Mouse (Mus musculus): ENCODE results near the gene Pde4d. TPM values are rescaled to one million over a fixed set of nuclear protein-coding genes. Genes with fewer than 3 reads are reported as not detected.
A peak's percentile ranks its signal among the peaks of the same experiment; 100 is the strongest.
"Not testable (repeated sequence)": the region's sequence is repeated elsewhere in the genome, so short reads cannot be mapped to it uniquely, and the experiment has no call there.

Gene Pde4d
- polyA plus RNA-seq, 1 experiment from 2014 or later = 13.5 TPM

GRCm38 (mm10) chr13:108769465-108770056 lies 319.8 kb downstream of the Pde4d start:
- WGBS = 80% methylated on average over 3 of the region's 3 CpGs
- no peak for DNase-seq (ENCODE audit: low spot score)
- Histone ChIP-seq H3K36me3 (no peaks in the 10 kb centered on the region), H3K4me3 (no peak overlapping the region), H3K9me3 (no peaks in the 10 kb centered on the region), H3K4me1 (replicated peaks) (peaks cover 6% of the 10 kb centered on the region; the same call in 1 of the 2 replicates), H3K27me3 (ENCODE audit: insufficient read depth, poor library complexity, severe bottlenecking) (no peaks in the 10 kb centered on the region), H3K27ac (no peak overlapping the region)

DNA sequence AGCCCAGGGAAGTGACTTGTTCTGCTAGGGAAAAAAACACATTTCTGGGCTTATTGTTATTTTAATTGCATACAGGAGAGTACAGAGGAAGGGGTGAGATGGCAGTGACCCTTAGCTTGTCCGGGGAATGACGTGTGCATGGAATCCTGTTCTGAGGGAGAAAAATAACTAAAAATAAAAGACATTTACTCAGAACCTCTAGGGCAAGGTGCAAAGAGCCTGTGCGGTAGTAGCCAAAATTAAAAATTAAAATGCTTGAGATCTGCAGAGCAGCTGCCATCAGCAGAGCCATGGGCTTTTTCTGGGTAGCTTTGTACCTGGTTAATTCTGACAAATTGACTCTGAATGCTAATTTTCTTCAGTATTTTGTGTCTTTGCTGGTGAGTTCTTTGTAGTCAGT lies 322.6 kb downstream of the Pde4d start:
- H3K27ac ChIP-seq = no peak overlapping the region
- no peaks in the 10 kb centered on the region for H3K27me3 ChIP-seq (ENCODE audit: insufficient read depth, poor library complexity, severe bottlenecking)
- H3K4me3 ChIP-seq = no peak overlapping the region
- DNase-seq (ENCODE audit: low spot score) = no peak
- WGBS = 49% methylated on average over 3 of the region's 3 CpGs
- H3K4me1 ChIP-seq (replicated peaks) = peaks cover 6% of the 10 kb centered on the region; the same call in 1 of the 2 replicates
- no peaks in the 10 kb centered on the region for H3K36me3 ChIP-seq
- no peaks in the 10 kb centered on the region for H3K9me3 ChIP-seq

DNA sequence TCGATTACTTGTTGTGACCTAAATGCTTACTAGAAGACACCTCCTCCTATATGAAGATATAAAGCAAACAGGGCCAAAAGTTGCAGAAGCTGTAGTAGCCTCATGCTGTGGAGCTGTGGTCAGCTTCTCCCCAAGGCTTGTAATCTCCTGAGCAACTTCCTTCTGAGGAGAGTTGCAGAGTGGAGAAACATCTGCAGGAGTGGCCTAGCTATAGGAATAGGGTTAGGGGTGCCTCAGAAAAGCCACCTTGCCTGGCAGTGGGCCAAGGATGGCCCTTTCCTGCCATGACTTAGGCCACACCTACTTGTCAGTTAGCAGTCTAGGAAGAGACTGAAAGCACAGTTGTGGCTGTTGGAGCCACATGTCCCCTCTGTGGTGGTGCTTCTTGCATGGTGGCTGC lies 325.2 kb downstream of the Pde4d start:
- H3K27ac ChIP-seq = no peak overlapping the region
- H3K9me3 ChIP-seq = no peaks in the 10 kb centered on the region
- no peak for DNase-seq (ENCODE audit: low spot score)
- H3K27me3 ChIP-seq (ENCODE audit: insufficient read depth, poor library complexity, severe bottlenecking) = no peaks in the 10 kb centered on the region
- no peak overlapping the region for H3K4me3 ChIP-seq
- H3K4me1 ChIP-seq (replicated peaks) = peaks cover 6% of the 10 kb centered on the region; the same call in 1 of the 2 replicates
- WGBS = 85% methylated on average over 1 of the region's 1 CpGs
- H3K36me3 ChIP-seq = no peaks in the 10 kb centered on the region

GRCm38 (mm10) chr13:108775882-108776281 lies 326.1 kb downstream of the Pde4d start:
- H3K9me3 ChIP-seq = no peaks in the 10 kb centered on the region
- WGBS = 87% methylated on average over 7 of the region's 7 CpGs
- no peaks in the 10 kb centered on the region for H3K36me3 ChIP-seq
- peaks cover 6% of the 10 kb centered on the region; the same call in 1 of the 2 replicates for H3K4me1 ChIP-seq (replicated peaks)
- H3K27ac ChIP-seq = no peak overlapping the region
- H3K4me3 ChIP-seq = no peak overlapping the region
- no peak for DNase-seq (ENCODE audit: low spot score)
- H3K27me3 ChIP-seq (ENCODE audit: insufficient read depth, poor library complexity, severe bottlenecking) = no peaks in the 10 kb centered on the region

DNA sequence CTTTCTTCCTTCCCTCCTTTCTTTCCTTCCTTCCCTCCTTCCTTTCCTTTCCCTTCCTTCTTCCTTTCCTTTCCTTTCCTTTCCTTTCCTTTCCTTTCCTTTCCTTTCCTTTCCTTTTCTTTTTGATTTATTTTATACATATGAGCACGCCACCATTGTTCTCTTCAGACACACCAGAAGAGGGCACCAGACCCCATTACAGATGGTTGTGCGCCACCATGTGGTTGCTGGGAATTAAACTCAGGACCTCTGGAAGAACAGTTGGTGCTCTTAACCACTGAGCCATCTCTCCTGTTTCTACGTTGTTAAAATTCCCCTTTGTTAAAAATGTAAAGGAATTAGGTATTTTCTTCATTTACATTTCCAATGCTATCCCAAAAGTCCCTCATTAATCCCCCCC lies 347.9 kb downstream of the Pde4d start:
- WGBS = 76% methylated on average over 3 of the region's 3 CpGs
- H3K4me3 ChIP-seq; H3K9me3 ChIP-seq; H3K27me3 ChIP-seq (ENCODE audit: insufficient read depth, poor library complexity, severe bottlenecking); H3K4me1 ChIP-seq (replicated peaks); H3K36me3 ChIP-seq; DNase-seq (ENCODE audit: low spot score); H3K27ac ChIP-seq: not testable (repeated sequence)

DNA sequence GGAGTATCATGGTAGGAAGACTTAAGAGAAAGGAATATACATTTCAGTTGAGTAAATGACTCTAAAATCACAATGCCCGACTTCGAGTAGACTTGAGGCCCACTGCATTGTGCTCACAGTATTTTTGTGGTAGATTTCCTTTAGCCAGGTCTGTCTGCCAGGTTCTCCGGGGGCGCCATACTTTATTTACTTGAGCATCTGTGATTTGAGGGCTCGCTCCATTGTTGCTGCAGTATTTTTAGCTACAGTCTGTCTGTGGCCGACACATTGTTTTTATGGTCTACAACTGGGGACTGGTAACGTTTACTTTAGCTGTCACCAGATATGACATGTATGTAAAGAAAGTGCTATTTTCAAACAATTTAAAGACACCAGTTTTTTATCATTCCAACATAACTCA lies 359.4 kb downstream of the Pde4d start:
- no peak for DNase-seq (ENCODE audit: low spot score)
- H3K4me1 ChIP-seq (replicated peaks) = no peaks in the 10 kb centered on the region
- no peaks in the 10 kb centered on the region for H3K36me3 ChIP-seq
- 91% methylated on average over 7 of the region's 7 CpGs for WGBS
- H3K4me3 ChIP-seq = no peak overlapping the region
- no peak overlapping the region for H3K27ac ChIP-seq
- no peaks in the 10 kb centered on the region for H3K27me3 ChIP-seq (ENCODE audit: insufficient read depth, poor library complexity, severe bottlenecking)
- H3K9me3 ChIP-seq = no peaks in the 10 kb centered on the region

DNA sequence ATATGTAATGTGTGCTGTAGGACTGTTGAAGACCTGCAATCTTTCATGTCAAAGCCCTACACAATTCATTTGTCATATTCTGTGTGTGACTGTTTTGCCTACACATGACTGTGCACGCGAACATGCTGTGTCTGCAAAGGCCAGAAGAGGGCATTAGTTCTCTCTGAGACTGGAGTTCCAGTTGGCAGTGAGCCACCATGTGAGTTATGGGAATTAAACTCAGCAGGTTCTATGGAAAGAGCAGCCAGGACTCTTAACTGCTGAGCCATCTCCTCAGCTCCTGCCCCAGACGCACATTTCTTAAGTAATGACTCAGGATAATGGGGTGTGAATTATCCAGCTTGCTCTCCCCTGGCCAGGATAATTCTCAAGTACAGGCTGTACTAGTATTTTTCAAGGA lies 363.2 kb downstream of the Pde4d start:
- Histone ChIP-seq H3K27me3 (ENCODE audit: insufficient read depth, poor library complexity, severe bottlenecking) (no peaks in the 10 kb centered on the region), H3K4me1 (replicated peaks) (no peaks in the 10 kb centered on the region), H3K9me3 (no peaks in the 10 kb centered on the region), H3K36me3 (no peaks in the 10 kb centered on the region), H3K4me3 (no peak overlapping the region), H3K27ac (no peak overlapping the region)
- 67% methylated on average over 3 of the region's 3 CpGs for WGBS
- DNase-seq (ENCODE audit: low spot score) = peak; percentile 22

DNA sequence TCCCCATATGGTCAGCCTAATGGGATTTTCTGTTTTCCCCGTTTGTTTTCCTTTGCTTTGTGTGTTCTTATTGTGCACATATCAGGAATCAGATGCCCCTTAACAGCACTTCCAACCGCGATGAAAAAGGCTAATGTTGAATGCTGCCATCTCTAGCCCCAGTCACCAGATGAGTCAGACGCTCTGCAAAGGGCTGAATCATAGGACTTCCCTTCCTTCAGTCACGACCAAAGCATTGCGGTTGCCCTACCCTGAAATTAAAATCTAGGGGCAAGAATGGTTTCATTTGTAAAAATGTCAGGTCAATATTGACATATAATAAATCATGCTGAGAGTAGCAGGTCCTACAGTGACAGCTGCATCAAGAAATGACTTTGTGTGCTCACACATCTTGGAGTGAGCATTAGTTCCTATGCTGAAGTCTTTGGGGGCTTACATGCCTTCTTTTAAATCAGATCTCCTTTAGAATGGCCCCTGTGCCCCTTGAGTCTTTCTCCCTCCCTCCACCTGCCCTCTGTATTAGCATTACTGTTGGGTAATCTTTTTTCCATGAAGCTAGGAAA lies 370.2 kb downstream of the Pde4d start:
- H3K27me3 ChIP-seq (ENCODE audit: insufficient read depth, poor library complexity, severe bottlenecking) = no peaks in the 10 kb centered on the region
- no peak overlapping the region for H3K4me3 ChIP-seq
- no peaks in the 10 kb centered on the region for H3K36me3 ChIP-seq
- no peak overlapping the region for H3K27ac ChIP-seq
- 83% methylated on average over 6 of the region's 6 CpGs for WGBS
- no peaks in the 10 kb centered on the region for H3K4me1 ChIP-seq (replicated peaks)
- DNase-seq (ENCODE audit: low spot score) = no peak
- no peaks in the 10 kb centered on the region for H3K9me3 ChIP-seq

GRCm38 (mm10) chr13:108820487-108820886 lies 370.7 kb downstream of the Pde4d start:
- H3K36me3 ChIP-seq = no peaks in the 10 kb centered on the region

GRCm38 (mm10) chr13:108821270-108821669 lies 371.5 kb downstream of the Pde4d start:
- H3K9me3 ChIP-seq = no peaks in the 10 kb centered on the region
- no peaks in the 10 kb centered on the region for H3K4me1 ChIP-seq (replicated peaks)
- 87% methylated on average over 7 of the region's 7 CpGs for WGBS
- no peaks in the 10 kb centered on the region for H3K27me3 ChIP-seq (ENCODE audit: insufficient read depth, poor library complexity, severe bottlenecking)
- H3K36me3 ChIP-seq = no peaks in the 10 kb centered on the region
- H3K27ac ChIP-seq = no peak overlapping the region
- H3K4me3 ChIP-seq = no peak overlapping the region
- DNase-seq (ENCODE audit: low spot score) = no peak

More at GRCm38 (mm10) chr13:108820487-108820886, 370.7 kb downstream of the Pde4d start:
- DNase-seq (ENCODE audit: low spot score) = no peak
- WGBS = 85% methylated on average over 2 of the region's 2 CpGs
- H3K4me3 ChIP-seq = no peak overlapping the region
- H3K27ac ChIP-seq = no peak overlapping the region
- no peaks in the 10 kb centered on the region for H3K27me3 ChIP-seq (ENCODE audit: insufficient read depth, poor library complexity, severe bottlenecking)
- no peaks in the 10 kb centered on the region for H3K9me3 ChIP-seq
- H3K4me1 ChIP-seq (replicated peaks) = no peaks in the 10 kb centered on the region

DNA sequence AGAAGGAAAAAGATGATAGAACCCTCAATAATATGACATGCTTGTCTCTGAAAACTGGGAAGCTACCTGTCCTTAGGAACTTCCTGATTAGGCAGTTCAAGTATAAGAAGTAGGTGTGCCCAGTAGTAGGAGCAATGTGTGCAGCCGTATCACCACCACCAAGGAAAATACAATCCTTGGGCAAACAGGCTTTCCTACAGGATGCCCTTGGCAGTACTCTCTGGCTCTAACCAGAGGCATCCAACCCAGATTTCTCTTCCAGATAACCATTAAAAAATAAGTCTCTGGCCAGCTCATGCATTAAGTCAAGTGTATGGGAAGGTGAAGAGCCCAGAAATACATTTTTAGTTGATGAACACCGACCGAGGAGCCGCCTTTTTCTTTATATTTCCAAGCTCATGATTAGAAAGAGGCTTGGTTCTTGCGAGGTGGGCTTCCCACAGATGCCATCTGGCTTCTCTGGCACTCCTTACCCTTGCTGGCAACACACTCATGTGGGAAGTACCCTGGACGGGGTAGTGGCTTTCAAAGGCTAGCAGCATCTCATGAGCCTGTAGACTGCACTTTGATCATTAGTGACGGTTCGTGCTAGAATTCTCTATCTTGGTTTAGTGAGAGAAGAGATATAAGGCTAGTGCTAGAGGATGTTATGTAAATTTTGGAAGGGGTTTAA lies 375.0 kb downstream of the Pde4d start:
- H3K4me3 ChIP-seq = no peak overlapping the region
- no peaks in the 10 kb centered on the region for H3K36me3 ChIP-seq
- 92% methylated on average over 8 of the region's 8 CpGs for WGBS
- no peaks in the 10 kb centered on the region for H3K4me1 ChIP-seq (replicated peaks)
- no peaks in the 10 kb centered on the region for H3K27me3 ChIP-seq (ENCODE audit: insufficient read depth, poor library complexity, severe bottlenecking)
- DNase-seq (ENCODE audit: low spot score) = no peak
- H3K27ac ChIP-seq = no peak overlapping the region
- H3K9me3 ChIP-seq = no peaks in the 10 kb centered on the region

DNA sequence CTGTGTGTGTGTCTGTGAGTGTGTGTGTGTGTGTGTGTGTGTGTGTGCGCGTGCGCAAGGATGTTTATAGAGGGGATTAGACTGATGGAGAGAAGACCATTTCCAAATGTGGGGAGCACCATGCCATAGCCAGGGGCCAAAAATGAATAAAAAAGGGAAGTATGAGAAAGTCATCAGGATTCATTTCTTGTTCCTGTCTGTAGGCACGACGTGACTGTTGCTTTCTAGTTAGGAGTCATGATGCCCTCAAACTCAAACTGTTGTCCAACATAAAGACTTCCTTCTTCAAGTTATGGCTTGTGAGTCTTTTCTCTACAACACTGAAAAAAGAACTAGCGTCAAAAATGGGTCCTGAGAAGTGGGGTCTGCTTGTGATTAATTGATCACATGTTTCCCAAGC lies 375.8 kb downstream of the Pde4d start:
- no peaks in the 10 kb centered on the region for H3K9me3 ChIP-seq
- no peaks in the 10 kb centered on the region for H3K4me1 ChIP-seq (replicated peaks)
- no peak overlapping the region for H3K27ac ChIP-seq
- no peak for DNase-seq (ENCODE audit: low spot score)
- H3K4me3 ChIP-seq = no peak overlapping the region
- H3K36me3 ChIP-seq = no peaks in the 10 kb centered on the region
- WGBS = 90% methylated on average over 6 of the region's 6 CpGs
- H3K27me3 ChIP-seq (ENCODE audit: insufficient read depth, poor library complexity, severe bottlenecking) = no peaks in the 10 kb centered on the region

GRCm38 (mm10) chr13:108834197-108834596 lies 384.4 kb downstream of the Pde4d start:
- no peak overlapping the region for H3K4me3 ChIP-seq
- H3K27me3 ChIP-seq (ENCODE audit: insufficient read depth, poor library complexity, severe bottlenecking) = no peaks in the 10 kb centered on the region
- H3K27ac ChIP-seq = no peak overlapping the region
- DNase-seq (ENCODE audit: low spot score) = no peak
- 100% methylated on average over 1 of the region's 1 CpGs for WGBS
- H3K4me1 ChIP-seq (replicated peaks) = no peaks in the 10 kb centered on the region
- H3K9me3 ChIP-seq = no peaks in the 10 kb centered on the region
- no peaks in the 10 kb centered on the region for H3K36me3 ChIP-seq
